Mouse (Mus musculus) cortical plate, adult 2 months (tissue): ENCODE measurements around the gene Eif5a2.

ENCODE experiments used
- CTCF ChIP-seq: fragments of 200-500 bp; IDR thresholded peaks from 2 replicates; pipeline ENCODE4 v1.5.1; 2011; ENCODE audit warnings: mild to moderate bottlenecking, control low read depth, low read length; ENCODE audit not compliant: insufficient read depth; ENCODE audit errors: extremely low read depth
- POLR2A ChIP-seq: fragments of 200-500 bp; IDR thresholded peaks from 2 replicates; pipeline ENCODE4 v1.6.1; 2011; ENCODE audit warnings: mild to moderate bottlenecking, low read length, control low read depth; ENCODE audit not compliant: insufficient read depth; ENCODE audit errors: extremely low read depth

DNA sequence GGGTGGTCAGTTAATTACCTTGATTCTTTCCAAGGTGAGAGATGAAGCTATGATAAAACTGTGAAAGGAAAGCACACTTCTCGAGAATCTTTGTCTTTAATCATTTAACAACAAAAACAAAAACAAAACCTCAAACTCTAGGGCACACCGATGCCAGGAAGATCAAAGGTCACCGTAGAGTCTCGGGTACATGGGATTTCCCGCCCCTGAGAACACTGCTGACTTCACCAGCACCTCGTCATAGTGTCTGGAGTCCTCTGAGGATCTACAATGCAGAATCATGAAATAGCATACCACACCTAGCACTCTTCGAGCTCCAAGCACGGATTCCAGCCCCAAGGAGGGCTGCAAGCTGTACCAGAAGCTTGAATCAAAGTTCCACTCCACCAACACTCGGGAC, 565 bp upstream of the Eif5a2 start:
- TF ChIP-seq CTCF (no peak), POLR2A (no peak)
